Mouse (Mus musculus): ENCODE data around the gene Colgalt1. TPM values are rescaled to one million over a fixed set of nuclear protein-coding genes. Genes with fewer than 3 reads are reported as not detected.

The Colgalt1 gene
- total RNA-seq (2021), result 10 to 100 TPM; 35.6 to 39.3 TPM
- long read RNA-seq, experiment 1, transcript Colgalt1-201 (12 exons, 3,207 nt), result major isoform, 50 of 68 reads
- long read RNA-seq, experiment 1, partial matches to known transcripts, result 9 of 68 reads
- long read RNA-seq, experiment 1, other reads (novel, unspliced or antisense), result 9 of 68 reads
- long read RNA-seq, experiment 2, transcript Colgalt1-201 (12 exons, 3,207 nt), result major isoform, 59 of 78 reads
- long read RNA-seq, experiment 2, partial matches to known transcripts, result 10 of 78 reads
- long read RNA-seq, experiment 2, other reads (novel, unspliced or antisense), result 9 of 78 reads

- intact Hi-C loops (cut with DNase I; ENCODE audit: low total_unique reads), result no loop called here
- peak; percentile 95 for DNase-seq
Measured at GRCm38 (mm10) chr8:71610822-71611651, at the start of gene Colgalt1. Gene Colgalt1 (plus strand): TSS chr8:71610998.

GRCm38 (mm10) chr8:71561401-71561800 lies 49.4 kb upstream of the Colgalt1 start:
- no peak for DNase-seq
- intact Hi-C loops (cut with DNase I; ENCODE audit: low total_unique reads), result no loop called here

GRCm38 (mm10) chr8:71562751-71563150 lies 48.0 kb upstream of the Colgalt1 start:
- peak; percentile 85 for DNase-seq
- intact Hi-C loops (cut with DNase I; ENCODE audit: low total_unique reads), result loop anchor here (2.0 kb wide), 1 partner anchor 34 kb away; the partner anchor contains the start of gene Fam129c

GRCm38 (mm10) chr8:71563992-71564391 lies 46.8 kb upstream of the Colgalt1 start:
- no peak for DNase-seq
- intact Hi-C loops (cut with DNase I; ENCODE audit: low total_unique reads), result loop anchor here (2.0 kb wide), 2 partner anchors 33 to 97 kb away; partner anchors contain the start of gene Fam129c

- intact Hi-C loops (cut with DNase I; ENCODE audit: low total_unique reads), result no loop called here
- no peak for DNase-seq
Measured at GRCm38 (mm10) chr8:71566501-71566900, 44.3 kb upstream of the Colgalt1 start, which contains the start of gene Nxnl1. Gene Nxnl1 (minus strand): TSS chr8:71566601.

- no peak for DNase-seq
- intact Hi-C loops (cut with DNase I; ENCODE audit: low total_unique reads), result no loop called here
Measured at GRCm38 (mm10) chr8:71567587-71567986, 43.2 kb upstream of the Colgalt1 start.

- peak; percentile 80 for DNase-seq
- intact Hi-C loops (cut with DNase I; ENCODE audit: low total_unique reads), result no loop called here
Measured at GRCm38 (mm10) chr8:71568387-71568937, 42.3 kb upstream of the Colgalt1 start, which contains the start of gene Slc27a1. Gene Slc27a1 (plus strand): TSS chr8:71568882.

GRCm38 (mm10) chr8:71568941-71569340 lies 41.9 kb upstream of the Colgalt1 start:
- DNase-seq, result no peak
- intact Hi-C loops (cut with DNase I; ENCODE audit: low total_unique reads), result no loop called here

GRCm38 (mm10) chr8:71569366-71570290 lies 41.2 kb upstream of the Colgalt1 start:
- intact Hi-C loops (cut with DNase I; ENCODE audit: low total_unique reads), result no loop called here
- DNase-seq, result peak; percentile 80

GRCm38 (mm10) chr8:71570291-71570954 lies 40.4 kb upstream of the Colgalt1 start:
- intact Hi-C loops (cut with DNase I; ENCODE audit: low total_unique reads), result no loop called here
- peak; percentile 87 for DNase-seq

GRCm38 (mm10) chr8:71572077-71572476 lies 38.7 kb upstream of the Colgalt1 start:
- intact Hi-C loops (cut with DNase I; ENCODE audit: low total_unique reads), result no loop called here
- DNase-seq, result no peak

- DNase-seq, result peak; percentile 72
- intact Hi-C loops (cut with DNase I; ENCODE audit: low total_unique reads), result no loop called here
Measured at GRCm38 (mm10) chr8:71572847-71573633, 37.8 kb upstream of the Colgalt1 start.

- no peak for DNase-seq
- intact Hi-C loops (cut with DNase I; ENCODE audit: low total_unique reads), result no loop called here
Measured at GRCm38 (mm10) chr8:71574426-71574825, 36.4 kb upstream of the Colgalt1 start.

- no peak for DNase-seq
- intact Hi-C loops (cut with DNase I; ENCODE audit: low total_unique reads), result no loop called here
Measured at GRCm38 (mm10) chr8:71575020-71575419, 35.8 kb upstream of the Colgalt1 start.

- intact Hi-C loops (cut with DNase I; ENCODE audit: low total_unique reads), result no loop called here
- DNase-seq, result no peak
Measured at GRCm38 (mm10) chr8:71577856-71578387, 32.9 kb upstream of the Colgalt1 start.

GRCm38 (mm10) chr8:71579009-71579408 lies 31.8 kb upstream of the Colgalt1 start:
- intact Hi-C loops (cut with DNase I; ENCODE audit: low total_unique reads), result no loop called here
- DNase-seq, result no peak

GRCm38 (mm10) chr8:71579476-71579875 lies 31.3 kb upstream of the Colgalt1 start:
- DNase-seq, result peak; percentile 68
- intact Hi-C loops (cut with DNase I; ENCODE audit: low total_unique reads), result no loop called here

- DNase-seq, result no peak
- intact Hi-C loops (cut with DNase I; ENCODE audit: low total_unique reads), result no loop called here
Measured at GRCm38 (mm10) chr8:71580201-71580600, 30.6 kb upstream of the Colgalt1 start.
